Mouse (Mus musculus) ES-CJ7 (cell line): ENCODE data around the gene Adam1a.
A peak's percentile ranks its signal among the peaks of the same experiment; 100 is the strongest.

Source experiments
- DNase-seq: peaks from one replicate; pipeline ENCODE4 v3.0.0; 2011; ENCODE audit warnings: low read depth, low spot score

Adam1a gene

DNA sequence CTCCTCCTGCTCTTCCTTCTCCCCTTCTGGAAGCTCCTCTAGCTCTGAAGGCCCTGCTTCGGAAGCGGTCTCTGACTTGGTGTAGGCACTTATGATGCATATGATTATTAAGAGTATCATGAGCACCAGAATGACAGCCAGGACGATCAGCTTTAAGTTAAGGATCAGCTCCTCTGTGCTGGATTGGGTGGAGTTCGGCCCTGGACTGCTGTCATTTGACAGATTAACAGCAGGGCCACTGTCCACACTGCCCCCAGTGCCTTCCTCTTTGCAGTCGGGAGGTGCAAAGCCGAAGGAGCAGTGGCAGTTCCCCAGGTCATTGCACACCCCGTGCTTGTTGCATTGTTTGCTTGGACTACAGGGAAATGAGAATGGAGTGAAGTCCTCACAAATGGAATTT, 44.6 kb downstream of the Adam1a start:
- no peak for DNase-seq

DNA sequence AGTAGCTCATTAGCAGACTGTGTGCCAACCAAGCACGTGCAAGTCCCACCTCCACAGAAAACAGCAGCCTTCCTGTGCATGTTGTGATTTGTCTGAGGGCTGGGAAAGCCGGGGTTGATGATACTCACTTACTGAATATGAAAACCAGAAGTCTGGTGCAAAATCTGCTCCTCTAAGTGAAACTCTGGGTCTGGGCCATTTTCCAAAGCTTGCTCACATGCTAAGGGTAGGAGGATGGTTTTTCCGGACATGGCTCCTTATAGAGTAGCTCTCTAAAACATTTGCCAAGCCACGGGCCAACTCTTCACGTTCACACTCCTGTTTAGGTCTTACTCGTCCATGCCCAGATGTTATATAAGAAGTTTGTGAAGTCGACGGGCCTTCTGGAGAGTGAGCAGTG, 52.0 kb downstream of the Adam1a start:
- no peak for DNase-seq

- DNase-seq, result no peak
These were observed 60.5 kb downstream of the Adam1a start for GRCm38 (mm10) chr5:121484801-121485200.

DNA sequence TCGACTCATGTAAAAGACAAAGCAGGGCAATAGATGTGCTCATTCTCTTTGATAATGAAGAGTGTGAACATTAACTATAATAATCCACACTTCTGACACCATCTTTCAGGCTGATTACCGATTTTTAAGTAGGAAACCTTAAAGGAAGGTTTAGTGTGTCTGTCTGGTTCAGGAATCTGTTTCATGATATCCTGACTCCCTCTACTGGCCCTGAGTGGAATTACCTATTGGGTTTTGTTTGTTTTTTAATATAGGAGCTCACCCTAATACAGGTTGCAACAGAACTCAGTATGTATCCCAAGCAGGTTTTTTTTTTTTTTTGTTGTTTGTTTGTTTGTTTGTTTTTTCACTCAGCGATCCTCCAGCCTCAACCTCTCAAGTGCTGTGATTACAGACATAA, 67.6 kb downstream of the Adam1a start:
- peak; percentile 58 for DNase-seq

DNA sequence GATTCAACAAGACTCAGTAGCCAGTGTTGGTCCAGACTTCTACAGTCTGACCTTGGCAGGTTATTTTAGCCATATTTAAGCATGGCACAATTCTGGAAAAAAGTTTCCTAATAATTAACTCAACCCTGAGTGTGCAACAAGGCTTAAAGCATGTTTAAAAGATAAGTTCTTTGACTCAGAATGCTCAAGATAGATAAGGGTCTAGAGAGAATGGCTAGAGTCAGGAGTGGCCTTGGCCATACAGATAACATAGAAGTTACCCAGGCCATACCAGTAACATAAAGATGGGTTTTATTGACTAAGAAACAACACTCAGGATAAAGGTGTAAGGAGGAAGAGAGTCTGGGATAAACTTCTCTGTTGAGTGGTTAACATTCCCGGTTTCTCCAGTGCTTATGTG, 69.2 kb downstream of the Adam1a start:
- no peak for DNase-seq

GRCm38 (mm10) chr5:121474610-121475009, 70.7 kb downstream of the Adam1a start:
- DNase-seq, result no peak

- no peak for DNase-seq
These were observed 72.9 kb downstream of the Adam1a start for GRCm38 (mm10) chr5:121472411-121472810.

DNA sequence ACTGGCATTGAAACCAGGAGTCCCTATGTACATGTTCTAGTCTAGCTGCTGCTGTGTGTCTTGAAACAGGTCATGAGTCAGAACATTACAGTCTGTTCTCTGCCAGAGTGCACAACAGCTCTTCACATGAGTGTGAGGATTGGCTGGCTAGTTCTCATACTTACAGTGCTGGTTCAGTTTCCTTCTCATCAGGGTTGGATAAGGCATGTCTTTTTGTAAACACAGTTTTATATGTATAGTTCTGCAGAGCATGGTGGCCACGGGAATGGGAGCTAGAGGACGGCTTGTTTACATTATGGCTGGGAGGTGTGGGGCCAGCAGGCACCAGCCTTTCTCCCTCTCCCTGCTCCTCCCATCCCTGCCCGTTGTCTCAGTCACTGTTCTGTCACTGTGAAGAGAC, 75.7 kb downstream of the Adam1a start:
- DNase-seq, result no peak
